Mouse (Mus musculus): Measurements from ENCODE around the gene Cys1. TPM values are rescaled to one million over a fixed set of nuclear protein-coding genes. Genes with fewer than 3 reads are reported as not detected.
A peak's percentile ranks its signal among the peaks of the same experiment; 100 is the strongest.

Cys1 gene
- polyA plus RNA-seq, 1 experiment from 2014 or later, result 1.6 TPM

DNA sequence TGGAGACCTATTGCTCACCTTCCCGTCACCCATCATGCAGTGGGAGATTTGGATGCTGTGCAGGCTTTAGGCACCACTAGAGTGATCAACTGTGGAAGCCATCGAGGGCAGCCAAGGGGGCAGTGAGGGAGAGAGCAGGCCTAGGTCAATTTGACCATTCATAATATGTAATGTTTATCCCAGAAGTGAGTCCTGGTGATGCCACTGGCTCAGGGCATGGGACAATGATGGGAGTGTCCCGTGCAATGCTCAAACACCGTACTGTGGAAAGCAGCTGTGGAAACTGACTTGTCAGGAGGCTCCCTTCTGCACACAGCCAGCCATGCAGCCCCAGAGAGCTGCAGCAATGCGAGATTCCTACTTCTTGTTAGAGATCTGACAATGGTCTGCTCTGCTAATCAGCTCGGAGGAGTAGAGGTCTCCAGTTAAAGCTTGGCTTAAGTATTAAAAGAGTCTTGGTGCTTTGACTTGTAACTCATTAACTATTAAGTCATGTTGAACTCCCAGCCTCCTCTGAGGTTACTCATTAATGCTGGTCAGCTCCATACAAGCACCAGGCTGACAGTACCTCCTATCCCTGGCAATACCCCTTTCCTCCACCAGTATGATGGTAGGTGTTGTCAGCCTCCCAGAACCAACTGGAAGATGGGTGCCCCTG is 4.6 kb upstream of the Cys1 start:
- H3K36me3 ChIP-seq (ENCODE audit: control insufficient read depth, insufficient read depth, low read length), result no peaks in the 10 kb centered on the region
- 65% methylated on average over 6 of the region's 6 CpGs for WGBS
- no peaks in the 10 kb centered on the region for H3K9me3 ChIP-seq (ENCODE audit: control insufficient read depth, low read length)
- ATAC-seq, result no peak
- H3K9ac ChIP-seq (ENCODE audit: low read depth, low read length), result no peak overlapping the region
- peaks cover 9% of the 10 kb centered on the region for H3K4me1 ChIP-seq (ENCODE audit: control insufficient read depth, insufficient read depth, low read depth, low read length)
- H3K27ac ChIP-seq (ENCODE audit: low read depth, low read length), result no peak overlapping the region
- H3K4me3 ChIP-seq (ENCODE audit: low read length), result no peak overlapping the region
- peaks cover 8% of the 10 kb centered on the region for H3K27me3 ChIP-seq (replicated peaks; ENCODE audit: control insufficient read depth, insufficient read depth, low read length)
- no peak overlapping the region for H3K4me2 ChIP-seq (ENCODE audit: low read length)

DNA sequence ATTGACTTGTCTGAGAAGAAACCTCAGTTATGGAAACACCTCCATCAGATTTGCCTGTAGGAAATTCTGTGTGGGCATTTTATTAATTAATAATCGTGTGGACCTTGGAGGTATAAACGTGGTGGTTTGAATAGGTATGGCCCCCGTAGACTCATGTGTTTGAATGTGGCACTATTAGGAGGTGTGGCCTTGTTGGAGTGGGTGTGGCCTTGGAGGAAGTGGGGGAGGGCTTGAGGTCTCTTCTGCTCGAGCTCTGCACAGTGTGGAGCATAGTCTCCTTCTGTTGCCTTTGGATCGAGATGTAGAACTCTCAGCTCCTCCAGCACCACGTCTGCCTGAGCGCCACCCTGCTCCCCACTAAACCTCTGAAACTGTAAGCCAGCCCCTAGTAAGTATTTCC is 1.8 kb upstream of the Cys1 start:
- Histone ChIP-seq H3K36me3 (ENCODE audit: control insufficient read depth, insufficient read depth, low read length) (no peaks in the 10 kb centered on the region), H3K9ac (ENCODE audit: low read depth, low read length) (no peak overlapping the region), H3K9me3 (ENCODE audit: control insufficient read depth, low read length) (no peaks in the 10 kb centered on the region), H3K27ac (ENCODE audit: low read depth, low read length) (no peak overlapping the region), H3K27me3 (replicated peaks; ENCODE audit: control insufficient read depth, insufficient read depth, low read length) (peaks cover 8% of the 10 kb centered on the region), H3K4me3 (ENCODE audit: low read length) (no peak overlapping the region), H3K4me2 (ENCODE audit: low read length) (no peak overlapping the region), H3K4me1 (ENCODE audit: control insufficient read depth, insufficient read depth, low read depth, low read length) (peaks cover 17% of the 10 kb centered on the region)
- ATAC-seq, result no peak
- WGBS, result 79% methylated on average over 7 of the region's 7 CpGs

DNA sequence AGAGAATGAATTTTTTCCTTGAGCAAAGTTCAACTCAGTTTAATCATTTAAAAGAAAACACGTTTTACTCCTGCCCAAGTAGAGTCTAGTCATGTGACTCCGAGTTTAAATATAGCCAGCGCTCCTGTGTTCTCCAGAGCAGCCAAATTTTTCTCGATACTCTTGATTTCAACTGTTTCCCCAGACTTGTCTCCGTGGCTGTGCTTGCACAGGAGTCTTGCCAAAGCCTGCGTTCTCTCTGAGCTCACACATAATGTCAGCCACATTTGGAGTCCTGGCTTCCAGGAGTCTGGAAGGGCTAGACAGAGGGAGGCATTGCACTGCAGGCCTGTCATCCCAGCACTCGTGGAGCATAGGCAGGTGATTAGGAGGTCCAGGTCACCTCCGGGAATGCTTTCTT is 950 bp upstream of the Cys1 start:
- Histone ChIP-seq H3K4me1 (ENCODE audit: control insufficient read depth, insufficient read depth, low read depth, low read length) (peaks cover 17% of the 10 kb centered on the region), H3K36me3 (ENCODE audit: control insufficient read depth, insufficient read depth, low read length) (no peaks in the 10 kb centered on the region), H3K4me3 (ENCODE audit: low read length) (no peak overlapping the region), H3K4me2 (ENCODE audit: low read length) (no peak overlapping the region), H3K27me3 (replicated peaks; ENCODE audit: control insufficient read depth, insufficient read depth, low read length) (peaks cover 8% of the 10 kb centered on the region), H3K27ac (ENCODE audit: low read depth, low read length) (no peak overlapping the region), H3K9ac (ENCODE audit: low read depth, low read length) (no peak overlapping the region), H3K9me3 (ENCODE audit: control insufficient read depth, low read length) (no peaks in the 10 kb centered on the region)
- no peak for ATAC-seq
- WGBS, result 58% methylated on average over 8 of the region's 8 CpGs

DNA sequence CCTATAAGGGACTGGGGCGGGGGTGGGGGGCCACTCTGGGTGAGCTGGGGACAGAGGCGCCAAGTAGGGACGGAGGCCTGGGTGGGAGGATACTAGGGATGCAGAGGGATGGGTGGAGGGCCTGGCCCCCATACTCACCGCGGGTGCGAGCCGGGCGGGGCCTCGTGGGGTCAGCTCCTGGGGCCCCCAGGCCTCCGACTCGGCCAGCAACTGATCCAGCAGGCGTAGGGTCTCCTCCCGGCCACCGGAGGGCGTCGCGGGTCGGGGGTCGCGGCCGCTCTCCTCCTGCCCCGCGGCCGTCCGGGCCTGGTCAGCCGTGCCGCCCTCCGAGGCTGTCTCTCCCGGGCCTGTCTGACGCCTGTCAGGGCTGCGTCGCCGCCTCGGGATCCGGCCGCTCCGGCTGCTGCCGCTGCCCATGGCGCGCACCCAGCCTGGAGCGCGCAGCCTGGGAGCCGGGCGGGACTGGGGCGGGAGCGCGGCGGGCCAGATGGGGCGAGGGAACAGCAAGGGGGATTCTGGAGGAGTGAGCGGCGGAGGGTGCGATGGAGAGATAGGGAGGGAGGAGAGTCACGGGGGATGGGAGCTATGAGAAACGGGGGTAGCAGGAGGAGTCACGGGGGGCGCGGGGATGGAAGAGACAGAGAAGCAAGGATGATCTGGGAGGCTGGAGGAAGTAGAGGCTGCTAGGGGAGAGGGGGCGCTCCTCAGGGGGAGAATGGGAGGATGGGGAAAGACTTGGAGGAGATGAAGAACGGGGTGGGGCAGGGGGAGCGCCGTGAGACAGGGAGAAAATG is 924 bp downstream of the Cys1 start:
- peak overlapping the region; percentile 84 for H3K9ac ChIP-seq (ENCODE audit: low read depth, low read length)
- no peaks in the 10 kb centered on the region for H3K36me3 ChIP-seq (ENCODE audit: control insufficient read depth, insufficient read depth, low read length)
- peaks cover 8% of the 10 kb centered on the region for H3K27me3 ChIP-seq (replicated peaks; ENCODE audit: control insufficient read depth, insufficient read depth, low read length)
- H3K4me2 ChIP-seq (ENCODE audit: low read length), result peak overlapping the region; percentile 96
- peak overlapping the region; percentile 73 for H3K4me3 ChIP-seq (ENCODE audit: low read length)
- ATAC-seq, result peak; percentile 79
- H3K9me3 ChIP-seq (ENCODE audit: control insufficient read depth, low read length), result no peaks in the 10 kb centered on the region
- 0 out of 2 replicates have a peak overlapping the region, but pooled peaks have one; percentile 23 for H3K27ac ChIP-seq (ENCODE audit: low read depth, low read length)
- WGBS, result 2% methylated on average over 52 of the region's 61 CpGs
- H3K4me1 ChIP-seq (ENCODE audit: control insufficient read depth, insufficient read depth, low read depth, low read length), result peaks cover 17% of the 10 kb centered on the region

DNA sequence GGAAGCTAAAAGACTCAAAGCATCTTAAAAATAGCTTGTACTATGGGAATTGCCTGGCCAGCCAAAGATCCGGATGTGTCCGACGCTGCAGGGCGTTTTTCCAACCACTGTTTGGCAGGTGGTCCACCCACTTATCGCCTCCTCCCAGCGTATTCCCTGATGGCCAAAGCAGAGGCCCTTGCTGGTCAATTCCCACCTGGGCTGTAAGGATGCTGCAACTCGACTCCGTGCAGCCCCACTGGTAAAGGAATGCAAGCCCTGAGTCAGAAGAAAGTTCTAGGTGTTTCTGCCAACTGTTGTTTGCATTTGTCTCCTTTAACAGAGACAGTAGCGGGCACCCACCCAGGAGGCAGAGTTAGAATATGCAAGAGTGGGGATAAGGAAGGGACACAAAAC is 1.5 kb downstream of the Cys1 start:
- Histone ChIP-seq H3K27me3 (replicated peaks; ENCODE audit: control insufficient read depth, insufficient read depth, low read length) (peaks cover 8% of the 10 kb centered on the region), H3K9ac (ENCODE audit: low read depth, low read length) (peak overlapping the region; percentile 84; the same call in 1 of the 2 replicates), H3K27ac (ENCODE audit: low read depth, low read length) (no peak overlapping the region), H3K4me1 (ENCODE audit: control insufficient read depth, insufficient read depth, low read depth, low read length) (peaks cover 17% of the 10 kb centered on the region), H3K4me3 (ENCODE audit: low read length) (peak overlapping the region; percentile 73), H3K36me3 (ENCODE audit: control insufficient read depth, insufficient read depth, low read length) (no peaks in the 10 kb centered on the region), H3K9me3 (ENCODE audit: control insufficient read depth, low read length) (no peaks in the 10 kb centered on the region), H3K4me2 (ENCODE audit: low read length) (peak overlapping the region; percentile 96)
- 13% methylated on average over 9 of the region's 9 CpGs for WGBS
- ATAC-seq, result no peak; the same call in 1 of the 2 replicates

DNA sequence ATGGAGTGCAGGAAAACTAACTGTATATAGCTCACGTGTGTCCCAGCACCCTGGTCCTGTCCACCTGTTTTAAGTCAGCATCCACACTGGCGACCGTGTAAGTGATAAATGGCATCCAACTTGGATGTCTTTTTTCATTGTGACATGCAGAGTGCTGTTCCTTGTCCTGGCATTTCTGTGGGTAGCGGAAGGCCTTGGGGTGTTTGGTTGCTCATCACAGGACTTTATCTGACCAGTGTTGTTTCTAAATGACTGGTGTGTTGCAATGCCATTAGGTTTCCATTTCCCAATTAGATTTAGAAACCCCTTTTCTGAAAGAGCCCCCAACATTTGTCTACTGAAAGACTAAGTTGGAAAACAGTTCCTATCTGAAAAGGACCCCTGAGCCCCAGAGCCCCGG is 19.5 kb downstream of the Cys1 start:
- Histone ChIP-seq H3K27me3 (replicated peaks; ENCODE audit: control insufficient read depth, insufficient read depth, low read length) (no peaks in the 10 kb centered on the region), H3K9ac (ENCODE audit: low read depth, low read length) (no peak overlapping the region), H3K27ac (ENCODE audit: low read depth, low read length) (no peak overlapping the region), H3K4me1 (ENCODE audit: control insufficient read depth, insufficient read depth, low read depth, low read length) (no peaks in the 10 kb centered on the region), H3K36me3 (ENCODE audit: control insufficient read depth, insufficient read depth, low read length) (peaks cover 2% of the 10 kb centered on the region; the same call in 1 of the 2 replicates), H3K4me2 (ENCODE audit: low read length) (no peak overlapping the region), H3K4me3 (ENCODE audit: low read length) (no peak overlapping the region), H3K9me3 (ENCODE audit: control insufficient read depth, low read length) (no peaks in the 10 kb centered on the region)
- WGBS, result 89% methylated on average over 5 of the region's 5 CpGs
- ATAC-seq, result no peak

DNA sequence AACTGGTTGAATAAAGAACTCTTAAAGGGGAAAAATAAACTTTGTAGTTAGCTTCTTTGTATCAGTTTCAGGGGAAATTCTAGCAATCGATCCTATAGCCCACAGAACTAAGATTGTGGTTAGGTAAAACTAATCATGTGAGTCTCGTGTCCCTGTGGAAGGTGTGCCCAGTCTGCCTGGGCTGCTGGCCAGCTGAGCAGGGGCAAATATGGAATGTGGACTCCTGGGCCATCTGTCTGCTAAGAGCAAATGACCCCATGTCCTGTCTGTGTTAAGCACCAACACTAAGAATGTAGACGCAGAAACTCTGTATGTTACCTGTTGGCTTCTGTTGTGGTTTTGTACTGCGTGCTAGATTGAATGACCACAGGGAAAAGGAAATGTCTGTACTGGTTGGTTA is 20.5 kb downstream of the Cys1 start:
- 89% methylated on average over 4 of the region's 4 CpGs for WGBS
- H3K36me3 ChIP-seq (ENCODE audit: control insufficient read depth, insufficient read depth, low read length), result peaks cover 3% of the 10 kb centered on the region; the same call in 1 of the 2 replicates

DNA sequence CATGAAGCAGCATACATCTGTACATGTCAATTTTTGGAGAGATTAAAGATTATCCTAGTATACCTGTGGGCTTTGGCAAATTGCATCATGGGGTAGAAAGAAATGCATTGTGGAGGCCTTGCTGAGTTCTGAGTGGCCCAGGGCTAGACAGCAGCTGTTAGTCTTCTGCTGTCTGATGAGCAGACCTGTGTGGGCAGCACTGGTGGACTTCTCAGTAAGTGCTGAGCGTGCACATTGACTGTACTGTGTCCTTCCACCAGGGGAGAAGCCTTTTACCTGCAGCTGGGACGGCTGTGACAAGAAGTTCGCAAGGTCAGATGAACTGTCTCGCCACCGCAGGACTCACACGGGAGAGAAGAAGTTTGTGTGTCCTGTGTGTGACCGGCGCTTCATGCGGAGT is 21.7 kb downstream of the Cys1 start:
- Histone ChIP-seq H3K4me1 (ENCODE audit: control insufficient read depth, insufficient read depth, low read depth, low read length) (peaks cover 15% of the 10 kb centered on the region), H3K4me2 (ENCODE audit: low read length) (no peak overlapping the region), H3K4me3 (ENCODE audit: low read length) (no peak overlapping the region), H3K27ac (ENCODE audit: low read depth, low read length) (no peak overlapping the region), H3K9ac (ENCODE audit: low read depth, low read length) (no peak overlapping the region), H3K27me3 (replicated peaks; ENCODE audit: control insufficient read depth, insufficient read depth, low read length) (no peaks in the 10 kb centered on the region), H3K9me3 (ENCODE audit: control insufficient read depth, low read length) (no peaks in the 10 kb centered on the region), H3K36me3 (ENCODE audit: control insufficient read depth, insufficient read depth, low read length) (peaks cover 11% of the 10 kb centered on the region)
- WGBS, result 89% methylated on average over 9 of the region's 9 CpGs
- no peak for ATAC-seq

More for the DNA sequence above, 20.5 kb downstream of the Cys1 start:
- H3K4me3 ChIP-seq (ENCODE audit: low read length), result no peak overlapping the region
- H3K9me3 ChIP-seq (ENCODE audit: control insufficient read depth, low read length), result no peaks in the 10 kb centered on the region
- H3K27me3 ChIP-seq (replicated peaks; ENCODE audit: control insufficient read depth, insufficient read depth, low read length), result no peaks in the 10 kb centered on the region
- no peak overlapping the region for H3K27ac ChIP-seq (ENCODE audit: low read depth, low read length)
- no peak for ATAC-seq
- H3K9ac ChIP-seq (ENCODE audit: low read depth, low read length), result no peak overlapping the region
- H3K4me1 ChIP-seq (ENCODE audit: control insufficient read depth, insufficient read depth, low read depth, low read length), result peaks cover 10% of the 10 kb centered on the region
- H3K4me2 ChIP-seq (ENCODE audit: low read length), result no peak overlapping the region

DNA sequence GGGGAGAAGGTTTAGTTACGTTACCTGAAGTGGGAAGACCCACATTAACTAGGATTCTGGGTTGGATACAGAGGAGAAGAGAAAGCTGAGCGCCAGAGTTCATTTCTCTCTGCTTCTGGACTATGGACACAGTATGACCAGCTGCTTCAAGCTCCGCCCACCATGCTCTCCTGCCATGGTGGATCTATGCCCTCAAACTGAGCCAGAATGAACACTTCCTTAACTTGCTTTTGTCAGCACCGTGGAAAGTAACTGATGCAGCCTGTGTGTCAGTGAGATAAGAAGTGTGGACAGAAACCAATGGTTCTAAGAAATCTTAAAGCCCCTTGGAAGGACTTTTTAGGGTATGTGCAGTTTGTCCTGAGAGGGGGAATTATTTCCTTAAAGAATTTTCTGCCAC is 22.6 kb downstream of the Cys1 start:
- Histone ChIP-seq H3K27me3 (replicated peaks; ENCODE audit: control insufficient read depth, insufficient read depth, low read length) (no peaks in the 10 kb centered on the region), H3K4me1 (ENCODE audit: control insufficient read depth, insufficient read depth, low read depth, low read length) (peaks cover 15% of the 10 kb centered on the region), H3K4me3 (ENCODE audit: low read length) (no peak overlapping the region), H3K27ac (ENCODE audit: low read depth, low read length) (no peak overlapping the region), H3K4me2 (ENCODE audit: low read length) (no peak overlapping the region), H3K9me3 (ENCODE audit: control insufficient read depth, low read length) (no peaks in the 10 kb centered on the region), H3K9ac (ENCODE audit: low read depth, low read length) (no peak overlapping the region), H3K36me3 (ENCODE audit: control insufficient read depth, insufficient read depth, low read length) (peaks cover 14% of the 10 kb centered on the region)
- 92% methylated on average over 4 of the region's 4 CpGs for WGBS
- no peak for ATAC-seq
